In genomic region chr11:103010454-103011205, GRCm38 (mm10) we compare ENCODE assay signal across 29 mouse cellular contexts. TPM values are rescaled to one million over a fixed set of nuclear protein-coding genes. Genes with fewer than 3 reads are reported as not detected.
DNase-seq lines count a peak whose midpoint lies in the region; ATAC-seq and TF ChIP-seq lines count a peak whose summit lies in the region.
"Had no signal": no experiment of that assay in that cellular context is flagged by ENCODE, and none has a peak within 500 bp of the region (broad histone marks: within the 10 kb centered on the region; RNA-seq: fewer than 3 reads in every experiment).

No protein-coding gene starts in this region.

- H3K4me3 ChIP-seq in layer of hippocampus, adult 2 months = no peak overlapping the region
- H3K4me3 ChIP-seq in intestine, embryonic 15.5 days (replicated peaks) = no peak overlapping the region
- H3K4me3 ChIP-seq in liver, embryonic 15.5 days (replicated peaks) = no peak overlapping the region
- H3K4me3 ChIP-seq in stomach, postnatal 0 days (ENCODE audit: low read depth, low read length) = no peak overlapping the region
- H3K4me3 ChIP-seq in hindbrain, embryonic 10.5 days = no peak overlapping the region
- H3K4me3 ChIP-seq: forebrain, embryonic 13.5 days; heart, embryonic 15.5 days; hindbrain, embryonic 15.5 days; left cerebral cortex, adult 2 months; limb, embryonic 13.5 days; megakaryocyte, embryonic 14.5 days; midbrain, embryonic 12.5 days; neural tube, embryonic 13.5 days had no signal

- no peaks in the 10 kb centered on the region for H3K9me3 ChIP-seq in intestine, embryonic 15.5 days
- no peaks in the 10 kb centered on the region for H3K9me3 ChIP-seq in liver, embryonic 15.5 days (replicated peaks)
- H3K9me3 ChIP-seq in stomach, postnatal 0 days (ENCODE audit: control insufficient read depth, low read length) = no peaks in the 10 kb centered on the region
- no peaks in the 10 kb centered on the region for H3K9me3 ChIP-seq in hindbrain, embryonic 10.5 days
- H3K9me3 ChIP-seq: forebrain, embryonic 13.5 days; heart, embryonic 15.5 days; hindbrain, embryonic 15.5 days; limb, embryonic 13.5 days; midbrain, embryonic 12.5 days; neural tube, embryonic 13.5 days had no signal

- no peak for DNase-seq in layer of hippocampus, adult 2 months (ENCODE audit: low spot score in 2 of 2)
- no peak for DNase-seq in layer of hippocampus, adult 11-12 months (ENCODE audit: low spot score)
- DNase-seq in stomach, postnatal 0 days (ENCODE audit: low spot score) = no peak
- DNase-seq in hindbrain, embryonic 10.5 days (ENCODE audit: low spot score) = no peak
- DNase-seq in left cerebral cortex, adult 11 months (ENCODE audit: low spot score) = no peak
- DNase-seq: adrenal gland, adult 8-10 months; B cell, adult 2 months; cerebellum, adult 2 months; cerebellum, postnatal 25 days; gastrocnemius, postnatal 14 days; heart, postnatal 4 days; kidney, adult 9 months; kidney, postnatal 10 days; lung, adult 18-20 months; lung, postnatal 4 days; thymus, postnatal 14 days had no signal

- no peaks in the 10 kb centered on the region for H3K27me3 ChIP-seq in intestine, embryonic 15.5 days (replicated peaks)
- no peaks in the 10 kb centered on the region for H3K27me3 ChIP-seq in liver, embryonic 15.5 days
- no peaks in the 10 kb centered on the region for H3K27me3 ChIP-seq in stomach, postnatal 0 days (ENCODE audit: control insufficient read depth, insufficient read depth, low read length)
- no peaks in the 10 kb centered on the region for H3K27me3 ChIP-seq in hindbrain, embryonic 10.5 days (ENCODE audit: insufficient read depth, poor library complexity, severe bottlenecking)
- H3K27me3 ChIP-seq: forebrain, embryonic 13.5 days; heart, embryonic 15.5 days; hindbrain, embryonic 15.5 days; limb, embryonic 13.5 days; megakaryocyte, embryonic 14.5 days; midbrain, embryonic 12.5 days; neural tube, embryonic 13.5 days had no signal

- H3K4me2 ChIP-seq in intestine, embryonic 15.5 days (replicated peaks) = no peak overlapping the region
- no peak overlapping the region for H3K4me2 ChIP-seq in liver, embryonic 15.5 days
- H3K4me2 ChIP-seq in stomach, postnatal 0 days (replicated peaks; ENCODE audit: low read depth) = no peak overlapping the region
- H3K4me2 ChIP-seq: forebrain, embryonic 13.5 days; heart, embryonic 15.5 days; hindbrain, embryonic 15.5 days; limb, embryonic 13.5 days; midbrain, embryonic 12.5 days; neural tube, embryonic 13.5 days had no signal

- ATAC-seq in intestine, embryonic 15.5 days = peak; percentile 52; the same call in 1 of the 2 replicates
- ATAC-seq in liver, embryonic 15.5 days (ENCODE audit: insufficient read depth) = no peak
- peak; percentile 24; the same call in 1 of the 2 replicates for ATAC-seq in stomach, postnatal 0 days (ENCODE audit: low FRiP score, low TSS enrichment)
- ATAC-seq: activated CD4-positive, CD25-positive, alpha-beta regulatory T cell, adult 4 months; forebrain, embryonic 13.5 days; inflammation-experienced regulatory T-cells, adult 6 months; lung, postnatal 0 days had no signal

- no peak overlapping the region for H3K9ac ChIP-seq in intestine, embryonic 15.5 days
- no peak overlapping the region for H3K9ac ChIP-seq in liver, embryonic 15.5 days
- H3K9ac ChIP-seq in stomach, postnatal 0 days (ENCODE audit: low read length) = no peak overlapping the region
- H3K9ac ChIP-seq: forebrain, embryonic 13.5 days; heart, embryonic 15.5 days; hindbrain, embryonic 15.5 days; limb, embryonic 13.5 days; midbrain, embryonic 12.5 days; neural tube, embryonic 13.5 days had no signal

- WGBS in intestine, embryonic 15.5 days = 70% methylated on average over 13 of the region's 13 CpGs
- 66% methylated on average over 13 of the region's 13 CpGs for WGBS in liver, embryonic 15.5 days (ENCODE audit: insufficient replicate concordance)
- 63% methylated on average over 13 of the region's 13 CpGs for WGBS in stomach, postnatal 0 days
- 92% methylated on average over 13 of the region's 13 CpGs for WGBS in hindbrain, embryonic 10.5 days

- no peak for TF ChIP-seq EP300 in stomach, postnatal 0 days (optimal IDR thresholded peaks at IDR 0.05)

- TF ChIP-seq CTCF in layer of hippocampus, adult 2 months (conservative IDR thresholded peaks at IDR 0.05) = no peak
- TF ChIP-seq CTCF in stomach, postnatal 0 days (IDR thresholded peaks at IDR 0.05; ENCODE audit: low read depth) = no peak

- peak overlapping the region; percentile 61; the same call in 1 of the 2 replicates for H3K27ac ChIP-seq in layer of hippocampus, adult 2 months
- peak overlapping the region; percentile 17; the same call in 1 of the 2 replicates for H3K27ac ChIP-seq in intestine, embryonic 15.5 days
- H3K27ac ChIP-seq in liver, embryonic 15.5 days (replicated peaks) = peak overlapping the region; percentile 14; the same call in 1 of the 2 replicates
- H3K27ac ChIP-seq in stomach, postnatal 0 days (replicated peaks) = no peak overlapping the region
- no peak overlapping the region for H3K27ac ChIP-seq in hindbrain, embryonic 10.5 days
- H3K27ac ChIP-seq: forebrain, embryonic 13.5 days; heart, embryonic 15.5 days; hindbrain, embryonic 15.5 days; left cerebral cortex, adult 2 months; limb, embryonic 13.5 days; midbrain, embryonic 12.5 days; neural tube, embryonic 13.5 days had no signal

- H3K36me3 ChIP-seq in intestine, embryonic 15.5 days = 0 out of 2 replicates have a peak, but pooled peaks cover 2% of the 10 kb centered on the region
- no peaks in the 10 kb centered on the region for H3K36me3 ChIP-seq in liver, embryonic 15.5 days (replicated peaks)
- no peaks in the 10 kb centered on the region for H3K36me3 ChIP-seq in stomach, postnatal 0 days (ENCODE audit: control insufficient read depth, insufficient read depth, low read length)
- H3K36me3 ChIP-seq in hindbrain, embryonic 10.5 days = peaks cover 92% of the 10 kb centered on the region
- H3K36me3 ChIP-seq: heart, embryonic 15.5 days had no signal

- peaks cover 28% of the 10 kb centered on the region for H3K4me1 ChIP-seq in intestine, embryonic 15.5 days (replicated peaks)
- H3K4me1 ChIP-seq in liver, embryonic 15.5 days (replicated peaks) = peaks cover 44% of the 10 kb centered on the region
- no peaks in the 10 kb centered on the region for H3K4me1 ChIP-seq in stomach, postnatal 0 days (replicated peaks; ENCODE audit: control insufficient read depth, insufficient read depth)
- H3K4me1 ChIP-seq in hindbrain, embryonic 10.5 days (replicated peaks) = peaks cover 20% of the 10 kb centered on the region

RNA-seq across cellular contexts. Expression of gene Nmt1, which starts 17.4 kb away (rescaled TPM):
- 100 to 1,000 TPM; 169 to 173 TPM for total RNA-seq in layer of hippocampus, adult 2 months (2021)
- polyA plus RNA-seq in intestine, embryonic 15.5 days (2015; fragmentation: Nextera tagmentation; extraction: Ambion mirVana) = 60.0 and 66.6 TPM in 2 replicates
- 32.4 and 36.7 TPM in 2 replicates for polyA plus RNA-seq in liver, embryonic 15.5 days (2015; fragmentation: Nextera tagmentation; extraction: Ambion mirVana)
- 45.9 and 52.3 TPM in 2 replicates for polyA plus RNA-seq in stomach, postnatal 0 days (2015; fragmentation: Nextera tagmentation; extraction: Ambion mirVana)
- 47.1 and 55.6 TPM in 2 replicates for polyA plus RNA-seq in hindbrain, embryonic 10.5 days (2016; fragmentation: Nextera tagmentation; extraction: Ambion mirVana)

RNA-seq across cellular contexts. Expression of gene Dcakd, which starts 17.5 kb away (rescaled TPM):
- 10 to 100 TPM; 77.1 to 80.3 TPM for total RNA-seq in layer of hippocampus, adult 2 months (2021)
- polyA plus RNA-seq in intestine, embryonic 15.5 days (2015; fragmentation: Nextera tagmentation; extraction: Ambion mirVana) = 101 and 105 TPM in 2 replicates
- polyA plus RNA-seq in liver, embryonic 15.5 days (2015; fragmentation: Nextera tagmentation; extraction: Ambion mirVana) = 28.7 and 30.0 TPM in 2 replicates
- polyA plus RNA-seq in stomach, postnatal 0 days (2015; fragmentation: Nextera tagmentation; extraction: Ambion mirVana) = 36.8 and 42.3 TPM in 2 replicates
- 272 and 276 TPM in 2 replicates for polyA plus RNA-seq in hindbrain, embryonic 10.5 days (2016; fragmentation: Nextera tagmentation; extraction: Ambion mirVana)

Comparison
In these comparisons a context has a peak if more than half of its experiments do, and no peak if none do; other contexts are left out.
1. H3K27ac ChIP-seq: peak in layer of hippocampus, adult 2 months (single experiment), intestine, embryonic 15.5 days (single experiment) and liver, embryonic 15.5 days (single experiment); none in stomach, postnatal 0 days (single experiment) and hindbrain, embryonic 10.5 days (single experiment).